Mouse (Mus musculus) embryonic fibroblast, embryonic 13.5 days (primary cell): ENCODE data around the gene Acvr2a.

Experiments used
- CTCF ChIP-seq: IDR thresholded peaks from 2 replicates; pipeline ENCODE4 v1.5.1; 2011; ENCODE audit warnings: mild to moderate bottlenecking, control low read depth, low read length, moderate library complexity, borderline replicate concordance; ENCODE audit not compliant: insufficient read depth
- POLR2A ChIP-seq: IDR thresholded peaks from 2 replicates; pipeline ENCODE4 v1.6.1; 2011; ENCODE audit warnings: low read depth, mild to moderate bottlenecking, control low read depth, low read length, moderate library complexity

- TF ChIP-seq CTCF (no peak), POLR2A (no peak)
Measured at GRCm38 (mm10) chr2:48950316-48950880, 136.5 kb downstream of the Acvr2a start.
